ENCODE assay signal across 16 mouse cellular contexts in genomic region chr1:131184956-131185660, GRCm38 (mm10). TPM values are rescaled to one million over a fixed set of nuclear protein-coding genes. Genes with fewer than 3 reads are reported as not detected.
DNase-seq lines count a peak whose midpoint lies in the region; ATAC-seq and TF ChIP-seq lines count a peak whose summit lies in the region.
"Had no signal": no experiment of that assay in that cellular context is flagged by ENCODE, and none has a peak within 500 bp of the region (broad histone marks: within the 10 kb centered on the region; RNA-seq: fewer than 3 reads in every experiment).

No protein-coding gene starts in this region.

- intact Hi-C loops in heart, adult 2 months (cut with DNase I), result no loop called here
- intact Hi-C loops in heart, postnatal 25 days (cut with DNase I), result no loop called here
- intact Hi-C loops in left cerebral cortex, adult 2 months (cut with DNase I), result loop anchor here (5.0 kb wide), 1 partner anchor 77 kb away; no protein-coding TSS in a partner anchor

- no peak for TF ChIP-seq EP300 in heart, adult 2 months (IDR thresholded peaks at IDR 0.05; ENCODE audit: insufficient read depth, low read depth, low read length)

- H3K79me2 ChIP-seq in heart, adult 2 months (replicated peaks; ENCODE audit: control insufficient read depth, insufficient read depth, low read length), result no peaks in the 10 kb centered on the region

- H3K27ac ChIP-seq in heart, adult 2 months, result peak overlapping the region; percentile 26; the same call in 1 of the 2 replicates
- H3K27ac ChIP-seq in left cerebral cortex, adult 2 months, result peak overlapping the region; percentile 44
- H3K27ac ChIP-seq: forebrain, embryonic 12.5 days; hindbrain, embryonic 13.5 days; intestine, embryonic 15.5 days; liver, embryonic 12.5 days; lung, embryonic 15.5 days; midbrain, embryonic 15.5 days; neural tube, embryonic 12.5 days had no signal

- no peak for TF ChIP-seq CTCF in heart, adult 2 months (IDR thresholded peaks at IDR 0.05)
- no peak for TF ChIP-seq CTCF in left cerebral cortex, adult 2 months (IDR thresholded peaks at IDR 0.05)

- H3K4me1 ChIP-seq in heart, adult 2 months (ENCODE audit: control insufficient read depth, insufficient read depth, low read length), result peaks cover 3% of the 10 kb centered on the region
- H3K4me1 ChIP-seq: forebrain, embryonic 12.5 days; hindbrain, embryonic 13.5 days; lung, embryonic 15.5 days; midbrain, embryonic 15.5 days; neural tube, embryonic 12.5 days had no signal

- H3K4me3 ChIP-seq in heart, adult 2 months, result no peak overlapping the region
- H3K4me3 ChIP-seq in left cerebral cortex, adult 2 months, result no peak overlapping the region
- H3K4me3 ChIP-seq: forebrain, embryonic 12.5 days; hindbrain, embryonic 13.5 days; intestine, embryonic 15.5 days; liver, embryonic 12.5 days; lung, embryonic 15.5 days; midbrain, embryonic 15.5 days; neural tube, embryonic 12.5 days had no signal

- H3K27me3 ChIP-seq in heart, adult 2 months (ENCODE audit: control insufficient read depth, insufficient read depth, low read length), result no peaks in the 10 kb centered on the region
- H3K27me3 ChIP-seq: forebrain, embryonic 12.5 days; hindbrain, embryonic 13.5 days; intestine, embryonic 15.5 days; liver, embryonic 12.5 days; lung, embryonic 15.5 days; midbrain, embryonic 15.5 days; neural tube, embryonic 12.5 days had no signal

- no peak for DNase-seq in heart, adult 2 months
- no peak for DNase-seq in heart, postnatal 25 days (ENCODE audit: low spot score)
- no peak for DNase-seq in left cerebral cortex, adult 2 months (ENCODE audit: extremely low spot score in 1 of 2, low spot score in 2 of 2)
- no peak for DNase-seq in left cerebral cortex, adult 18-20 months (ENCODE audit: low spot score in 2 of 2)
- DNase-seq in NIH3T3 (ENCODE audit: low read depth), result peak; percentile 10
- peak; percentile 18 for DNase-seq in retina, postnatal 1 day
- no peak for DNase-seq in ovary, postnatal 10 days (ENCODE audit: low spot score)
- DNase-seq: cerebellum, adult 9-11 months had no signal

- no peak overlapping the region for H3K9ac ChIP-seq in heart, adult 2 months (ENCODE audit: low read depth, low read length)
- H3K9ac ChIP-seq: forebrain, embryonic 12.5 days; hindbrain, embryonic 13.5 days; intestine, embryonic 15.5 days; liver, embryonic 12.5 days; lung, embryonic 15.5 days; midbrain, embryonic 15.5 days; neural tube, embryonic 12.5 days had no signal

- no peak for ATAC-seq in CD4-positive, CD25-positive, alpha-beta regulatory T cell, adult 4 months
- ATAC-seq: intestine, embryonic 15.5 days; liver, embryonic 12.5 days; midbrain, embryonic 15.5 days had no signal

- 51% methylated on average over 8 of the region's 8 CpGs for WGBS in heart, adult 2 months

- TF ChIP-seq POLR2A in heart, adult 2 months (IDR thresholded peaks at IDR 0.05; ENCODE audit: insufficient read depth, low read depth, low read length), result no peak

- no peaks in the 10 kb centered on the region for H3K36me3 ChIP-seq in heart, adult 2 months (ENCODE audit: control insufficient read depth, insufficient read depth, low read length)
- H3K36me3 ChIP-seq: lung, embryonic 15.5 days; midbrain, embryonic 15.5 days; neural tube, embryonic 12.5 days had no signal

RNA-seq across cellular contexts. Expression of gene Eif2d, which starts 32.1 kb away (rescaled TPM):
- 10 to 100 TPM; 34.7 to 37.1 TPM for total RNA-seq in heart, adult 2 months (2021)
- 25.8 and 35.3 TPM in 2 replicates for polyA plus RNA-seq in heart, adult 2 months (2012; rRNA removed)
- 10 to 100 TPM; 36.5 to 36.6 TPM for total RNA-seq in heart, postnatal 25 days (2021)
- total RNA-seq in left cerebral cortex, adult 2 months (2021), result 10 to 100 TPM; 38.2 to 42.1 TPM
- total RNA-seq in left cerebral cortex, adult 18-20 months (2021), result 10 to 100 TPM; 35.0 to 37.5 TPM
- 10 to 100 TPM; 52.0 to 75.1 TPM for polyA plus RNA-seq in CD4-positive, CD25-positive, alpha-beta regulatory T cell, adult 4 months (2017; shearing (Covaris generic))

RNA-seq across cellular contexts. Expression of gene Dyrk3, which starts 47.0 kb away (rescaled TPM):
- under 1 TPM; 0.48 to 0.70 TPM for total RNA-seq in heart, adult 2 months (2021)
- 0.16 and 0.32 TPM in 2 replicates for polyA plus RNA-seq in heart, adult 2 months (2012; rRNA removed)
- total RNA-seq in heart, postnatal 25 days (2021), result under 1 TPM; 0.25 to 0.29 TPM
- 10 to 100 TPM; 15.6 to 16.6 TPM for total RNA-seq in left cerebral cortex, adult 2 months (2021)
- total RNA-seq in left cerebral cortex, adult 18-20 months (2021), result 10 to 100 TPM; 14.9 to 16.7 TPM
- under 1 TPM in 1 of 2 experiments, not detected in 1; 0.19 TPM for polyA plus RNA-seq in CD4-positive, CD25-positive, alpha-beta regulatory T cell, adult 4 months (2017; shearing (Covaris generic))

RNA-seq across cellular contexts. Expression of gene Rassf5, which starts 60.0 kb away (rescaled TPM):
- total RNA-seq in heart, adult 2 months (2021), result 1 to 10 TPM; 1.7 to 2.3 TPM
- 1.6 and 2.0 TPM in 2 replicates for polyA plus RNA-seq in heart, adult 2 months (2012; rRNA removed)
- 1 to 10 TPM; 1.6 to 2.3 TPM for total RNA-seq in heart, postnatal 25 days (2021)
- total RNA-seq in left cerebral cortex, adult 2 months (2021), result 10 to 100 TPM; 27.2 to 32.1 TPM
- total RNA-seq in left cerebral cortex, adult 18-20 months (2021), result 10 to 100 TPM; 27.7 to 28.1 TPM
- polyA plus RNA-seq in CD4-positive, CD25-positive, alpha-beta regulatory T cell, adult 4 months (2017; shearing (Covaris generic)), result 100 to 1,000 TPM; 330 to 423 TPM

Comparison
In these comparisons a context has a peak if more than half of its experiments do, and no peak if none do; other contexts are left out.
1. DNase-seq: peak in NIH3T3 (single experiment) and retina, postnatal 1 day (single experiment); none in heart, adult 2 months (0 of 2), heart, postnatal 25 days (single experiment), left cerebral cortex, adult 2 months (0 of 2), left cerebral cortex, adult 18-20 months (0 of 2) and ovary, postnatal 10 days (single experiment).
2. RNA of gene Dyrk3, which starts 47.0 kb away (total RNA-seq): 14.9 to 16.7 TPM in left cerebral cortex, adult 18-20 months and 15.6 to 16.6 TPM in left cerebral cortex, adult 2 months; 0.48 to 0.70 TPM in heart, adult 2 months and 0.25 to 0.29 TPM in heart, postnatal 25 days; every median in the first group is over 4 times any median in the second.
3. RNA of gene Rassf5, which starts 60.0 kb away (total RNA-seq): 27.2 to 32.1 TPM in left cerebral cortex, adult 2 months and 27.7 to 28.1 TPM in left cerebral cortex, adult 18-20 months; 1.7 to 2.3 TPM in heart, adult 2 months and 1.6 to 2.3 TPM in heart, postnatal 25 days; every median in the first group is over 4 times any median in the second.